Mouse (Mus musculus) embryo, embryonic 11 days (tissue): ENCODE measurements around the gene Chit1.

Experiments
- DNase-seq: peaks from one replicate; pipeline ENCODE4 v3.0.0-alpha.2; 2015

Gene Chit1

GRCm38 (mm10) chr1:134110979-134111378 is at the start of gene Chit1:
Gene Chit1 (plus strand): TSS chr1:134111242.
- no peak for DNase-seq

GRCm38 (mm10) chr1:134061915-134062314 is 49.1 kb upstream of the Chit1 start:
- no peak for DNase-seq

- peak; percentile 82 for DNase-seq
Measured at GRCm38 (mm10) chr1:134062411-134063085, 48.5 kb upstream of the Chit1 start.

GRCm38 (mm10) chr1:134063086-134063772 is 47.8 kb upstream of the Chit1 start:
- DNase-seq = peak; percentile 91

- DNase-seq = no peak
Measured at GRCm38 (mm10) chr1:134063773-134064125, 47.3 kb upstream of the Chit1 start.

GRCm38 (mm10) chr1:134064296-134064831 is 46.7 kb upstream of the Chit1 start:
- DNase-seq = no peak

- DNase-seq = no peak
Measured at GRCm38 (mm10) chr1:134065241-134065809, 45.7 kb upstream of the Chit1 start.

- no peak for DNase-seq
Measured at GRCm38 (mm10) chr1:134066554-134066953, 44.5 kb upstream of the Chit1 start.

GRCm38 (mm10) chr1:134067143-134067619 is 43.9 kb upstream of the Chit1 start:
- DNase-seq = peak; percentile 69

GRCm38 (mm10) chr1:134070099-134070669 is 40.9 kb upstream of the Chit1 start:
- no peak for DNase-seq

- no peak for DNase-seq
Measured at GRCm38 (mm10) chr1:134071411-134072018, 39.5 kb upstream of the Chit1 start.

- no peak for DNase-seq
Measured at GRCm38 (mm10) chr1:134073061-134073564, 37.9 kb upstream of the Chit1 start.

GRCm38 (mm10) chr1:134073658-134074057 is 37.4 kb upstream of the Chit1 start:
- DNase-seq = no peak

GRCm38 (mm10) chr1:134074184-134074583 is 36.9 kb upstream of the Chit1 start:
- no peak for DNase-seq

GRCm38 (mm10) chr1:134074606-134075005 is 36.4 kb upstream of the Chit1 start:
- no peak for DNase-seq

GRCm38 (mm10) chr1:134075532-134075931 is 35.5 kb upstream of the Chit1 start:
- DNase-seq = no peak

- DNase-seq = no peak
Measured at GRCm38 (mm10) chr1:134076789-134077188, 34.3 kb upstream of the Chit1 start.

GRCm38 (mm10) chr1:134077389-134078060 is 33.5 kb upstream of the Chit1 start:
- DNase-seq = peak; percentile 63

- no peak for DNase-seq
Measured at GRCm38 (mm10) chr1:134078061-134078795, 32.8 kb upstream of the Chit1 start.

- DNase-seq = peak; percentile 98
Measured at GRCm38 (mm10) chr1:134078802-134079476, 32.1 kb upstream of the Chit1 start, which contains the start of gene Btg2. Gene Btg2 (minus strand): TSS chr1:134079120.
